Mouse (Mus musculus): Measurements from ENCODE around the gene Dscam. TPM values are rescaled to one million over a fixed set of nuclear protein-coding genes. Genes with fewer than 3 reads are reported as not detected.

Dscam gene
- total and polyA plus RNA-seq, 2 experiments = not detected

- no peak overlapping the region for H3K27ac ChIP-seq (replicated peaks; ENCODE audit: insufficient read depth, low read depth, low read length)
- no peaks in the 10 kb centered on the region for H3K27me3 ChIP-seq (ENCODE audit: control insufficient read depth, insufficient read depth, low read length)
- H3K9ac ChIP-seq (ENCODE audit: low read depth, low read length) = no peak overlapping the region
- H3K36me3 ChIP-seq (ENCODE audit: control insufficient read depth, insufficient read depth, low read length) = no peaks in the 10 kb centered on the region
- WGBS = 90% methylated on average over 1 of the region's 1 CpGs
- no peak overlapping the region for H3K4me3 ChIP-seq (ENCODE audit: insufficient read depth, low read depth, low read length)
- TF ChIP-seq POLR2A (IDR thresholded peaks at IDR 0.05; ENCODE audit: extremely low read depth, insufficient read depth, low read length) (no peak), CTCF (IDR thresholded peaks at IDR 0.05; ENCODE audit: low read depth, low read length) (no peak)
- no peaks in the 10 kb centered on the region for H3K4me1 ChIP-seq (ENCODE audit: control insufficient read depth, insufficient read depth, low read length)
- no peak for DNase-seq (ENCODE audit: extremely low read depth, low read depth, low spot score)
- H3K79me2 ChIP-seq (ENCODE audit: control insufficient read depth, insufficient read depth, low read length) = no peaks in the 10 kb centered on the region
Observed at GRCm38 (mm10) chr16:96558341-96558740, 612.2 kb downstream of the Dscam start.

- Histone ChIP-seq H3K4me1 (ENCODE audit: control insufficient read depth, insufficient read depth, low read length) (no peaks in the 10 kb centered on the region), H3K4me3 (ENCODE audit: insufficient read depth, low read depth, low read length) (no peak overlapping the region), H3K79me2 (ENCODE audit: control insufficient read depth, insufficient read depth, low read length) (no peaks in the 10 kb centered on the region), H3K27me3 (ENCODE audit: control insufficient read depth, insufficient read depth, low read length) (0 out of 2 replicates have a peak, but pooled peaks cover 2% of the 10 kb centered on the region), H3K9ac (ENCODE audit: low read depth, low read length) (no peak overlapping the region), H3K36me3 (ENCODE audit: control insufficient read depth, insufficient read depth, low read length) (no peaks in the 10 kb centered on the region), H3K27ac (replicated peaks; ENCODE audit: insufficient read depth, low read depth, low read length) (no peak overlapping the region)
- WGBS = 73% methylated on average over 3 of the region's 3 CpGs
- TF ChIP-seq CTCF (IDR thresholded peaks at IDR 0.05; ENCODE audit: low read depth, low read length) (no peak), POLR2A (IDR thresholded peaks at IDR 0.05; ENCODE audit: extremely low read depth, insufficient read depth, low read length) (no peak)
- no peak for DNase-seq (ENCODE audit: extremely low read depth, low read depth, low spot score)
Observed at GRCm38 (mm10) chr16:96556621-96557020, 613.9 kb downstream of the Dscam start.

- no peaks in the 10 kb centered on the region for H3K36me3 ChIP-seq (ENCODE audit: control insufficient read depth, insufficient read depth, low read length)
- TF ChIP-seq CTCF (IDR thresholded peaks at IDR 0.05; ENCODE audit: low read depth, low read length) (no peak), POLR2A (IDR thresholded peaks at IDR 0.05; ENCODE audit: extremely low read depth, insufficient read depth, low read length) (no peak)
- DNase-seq (ENCODE audit: extremely low read depth, low read depth, low spot score) = no peak
- 0 out of 2 replicates have a peak, but pooled peaks cover 2% of the 10 kb centered on the region for H3K27me3 ChIP-seq (ENCODE audit: control insufficient read depth, insufficient read depth, low read length)
- no peaks in the 10 kb centered on the region for H3K4me1 ChIP-seq (ENCODE audit: control insufficient read depth, insufficient read depth, low read length)
- 76% methylated on average over 4 of the region's 4 CpGs for WGBS
- H3K9ac ChIP-seq (ENCODE audit: low read depth, low read length) = no peak overlapping the region
- H3K27ac ChIP-seq (replicated peaks; ENCODE audit: insufficient read depth, low read depth, low read length) = no peak overlapping the region
- no peaks in the 10 kb centered on the region for H3K79me2 ChIP-seq (ENCODE audit: control insufficient read depth, insufficient read depth, low read length)
- no peak overlapping the region for H3K4me3 ChIP-seq (ENCODE audit: insufficient read depth, low read depth, low read length)
Observed at GRCm38 (mm10) chr16:96555412-96555811, 615.1 kb downstream of the Dscam start.

DNA sequence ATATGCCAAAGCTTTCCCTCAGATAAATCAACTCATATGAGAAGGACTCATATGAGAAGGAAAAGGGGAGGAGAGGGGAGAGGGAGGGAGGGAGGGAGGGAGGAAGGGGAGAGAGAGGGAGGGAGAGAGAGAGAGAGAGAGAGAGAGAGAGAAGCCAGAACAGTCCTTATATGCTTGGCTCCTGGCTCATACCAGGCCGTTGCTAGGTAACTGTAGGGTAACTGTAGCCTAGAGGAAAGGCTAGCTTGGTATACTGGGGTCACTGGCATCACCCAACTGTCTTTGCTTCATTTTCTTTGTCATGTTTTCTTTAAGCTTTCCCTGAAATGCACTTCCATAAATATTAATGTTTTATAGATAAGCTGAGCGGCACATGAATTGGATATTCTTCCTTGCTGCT, 617.9 kb downstream of the Dscam start:
- no peak for DNase-seq (ENCODE audit: extremely low read depth, low read depth, low spot score)
- Histone ChIP-seq H3K79me2 (ENCODE audit: control insufficient read depth, insufficient read depth, low read length) (no peaks in the 10 kb centered on the region), H3K36me3 (ENCODE audit: control insufficient read depth, insufficient read depth, low read length) (no peaks in the 10 kb centered on the region), H3K4me3 (ENCODE audit: insufficient read depth, low read depth, low read length) (no peak overlapping the region), H3K27ac (replicated peaks; ENCODE audit: insufficient read depth, low read depth, low read length) (no peak overlapping the region), H3K27me3 (ENCODE audit: control insufficient read depth, insufficient read depth, low read length) (0 out of 2 replicates have a peak, but pooled peaks cover 2% of the 10 kb centered on the region), H3K4me1 (ENCODE audit: control insufficient read depth, insufficient read depth, low read length) (no peaks in the 10 kb centered on the region), H3K9ac (ENCODE audit: low read depth, low read length) (no peak overlapping the region)
- no peak for TF ChIP-seq CTCF (IDR thresholded peaks at IDR 0.05; ENCODE audit: low read depth, low read length)
- TF ChIP-seq POLR2A (IDR thresholded peaks at IDR 0.05; ENCODE audit: extremely low read depth, insufficient read depth, low read length) = no peak
- 80% methylated on average over 2 of the region's 2 CpGs for WGBS

DNA sequence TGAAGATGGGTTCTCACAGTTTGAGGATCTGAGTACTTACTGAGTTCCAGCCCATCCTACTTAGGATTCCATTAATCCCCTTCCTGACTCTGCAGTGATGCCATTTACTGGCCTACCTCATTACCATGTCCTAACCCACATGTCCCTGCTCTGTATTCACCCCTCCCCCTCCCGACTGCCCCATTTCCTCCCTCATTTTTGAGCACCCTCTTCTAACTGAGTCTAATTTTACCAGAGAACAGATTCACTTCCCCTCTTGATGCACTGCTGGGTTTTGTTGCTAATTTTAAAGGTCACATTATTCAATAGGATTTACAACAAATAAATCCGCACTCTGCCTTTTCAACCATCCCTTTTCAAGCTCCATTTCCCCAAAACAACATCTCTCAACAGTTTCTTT, 629.5 kb downstream of the Dscam start:
- H3K4me3 ChIP-seq (ENCODE audit: insufficient read depth, low read depth, low read length) = no peak overlapping the region
- DNase-seq (ENCODE audit: extremely low read depth, low read depth, low spot score) = no peak
- no peak overlapping the region for H3K27ac ChIP-seq (replicated peaks; ENCODE audit: insufficient read depth, low read depth, low read length)
- H3K4me1 ChIP-seq (ENCODE audit: control insufficient read depth, insufficient read depth, low read length) = no peaks in the 10 kb centered on the region
- TF ChIP-seq CTCF (IDR thresholded peaks at IDR 0.05; ENCODE audit: low read depth, low read length) (no peak), POLR2A (IDR thresholded peaks at IDR 0.05; ENCODE audit: extremely low read depth, insufficient read depth, low read length) (no peak)
- H3K79me2 ChIP-seq (ENCODE audit: control insufficient read depth, insufficient read depth, low read length) = no peaks in the 10 kb centered on the region
- H3K36me3 ChIP-seq (ENCODE audit: control insufficient read depth, insufficient read depth, low read length) = no peaks in the 10 kb centered on the region
- 70% methylated on average over 2 of the region's 2 CpGs for WGBS
- H3K27me3 ChIP-seq (ENCODE audit: control insufficient read depth, insufficient read depth, low read length) = no peaks in the 10 kb centered on the region
- no peak overlapping the region for H3K9ac ChIP-seq (ENCODE audit: low read depth, low read length)

Other genes starting within 250 kb of the Dscam start
- gene Bace2, start 186.0 kb upstream of the Dscam start, total RNA-seq (2014; rRNA removed) = 2.4 and 3.4 TPM in 2 replicates
- gene Bace2, start 186.0 kb upstream of the Dscam start, polyA plus RNA-seq (2012; rRNA removed) = 1.1 and 1.8 TPM in 2 replicates